In genomic region chr11:75463624-75464023, GRCm38 (mm10) we compare ENCODE assay signal across 10 mouse cellular contexts. TPM values are rescaled to one million over a fixed set of nuclear protein-coding genes. Genes with fewer than 3 reads are reported as not detected.
DNase-seq lines count a peak whose midpoint lies in the region; ATAC-seq lines count a peak whose summit lies in the region.
"Had no signal": no experiment of that assay in that cellular context is flagged by ENCODE, and none has a peak within 500 bp of the region (broad histone marks: within the 10 kb centered on the region; RNA-seq: fewer than 3 reads in every experiment).

No protein-coding gene starts in this region.

- peaks cover 26% of the 10 kb centered on the region for H3K4me1 ChIP-seq in heart, embryonic 11.5 days (ENCODE audit: control insufficient read depth, insufficient read depth, low read length)
- peaks cover 33% of the 10 kb centered on the region for H3K4me1 ChIP-seq in lung, embryonic 16.5 days (replicated peaks; ENCODE audit: control insufficient read depth, insufficient read depth, low read length)
- peaks cover 35% of the 10 kb centered on the region for H3K4me1 ChIP-seq in intestine, embryonic 16.5 days (ENCODE audit: control insufficient read depth, insufficient read depth, low read length)
- H3K4me1 ChIP-seq in stomach, embryonic 14.5 days (ENCODE audit: control insufficient read depth, insufficient read depth, low read length): peaks cover 37% of the 10 kb centered on the region

- WGBS in heart, embryonic 11.5 days (ENCODE audit: insufficient replicate concordance): 61% methylated on average over 4 of the region's 4 CpGs
- WGBS in lung, embryonic 16.5 days: 42% methylated on average over 4 of the region's 4 CpGs
- 63% methylated on average over 4 of the region's 4 CpGs for WGBS in intestine, embryonic 16.5 days
- 61% methylated on average over 4 of the region's 4 CpGs for WGBS in stomach, embryonic 14.5 days

- H3K27me3 ChIP-seq in heart, embryonic 11.5 days (ENCODE audit: control insufficient read depth, insufficient read depth, low read length): no peaks in the 10 kb centered on the region
- H3K27me3 ChIP-seq in lung, embryonic 16.5 days (ENCODE audit: control insufficient read depth, insufficient read depth, low read depth, low read length): no peaks in the 10 kb centered on the region
- H3K27me3 ChIP-seq in intestine, embryonic 16.5 days (replicated peaks; ENCODE audit: control insufficient read depth, insufficient read depth, low read length): no peaks in the 10 kb centered on the region
- H3K27me3 ChIP-seq in stomach, embryonic 14.5 days (ENCODE audit: control insufficient read depth, insufficient read depth, low read length): no peaks in the 10 kb centered on the region

- peak overlapping the region; percentile 2; the same call in 1 of the 2 replicates for H3K9ac ChIP-seq in heart, embryonic 11.5 days (ENCODE audit: low read depth, low read length)
- H3K9ac ChIP-seq in lung, embryonic 16.5 days (ENCODE audit: low read length): no peak overlapping the region
- no peak overlapping the region for H3K9ac ChIP-seq in intestine, embryonic 16.5 days (ENCODE audit: low read depth, low read length)
- H3K9ac ChIP-seq in stomach, embryonic 14.5 days (replicated peaks; ENCODE audit: low read depth, low read length): no peak overlapping the region

- H3K36me3 ChIP-seq in heart, embryonic 11.5 days (ENCODE audit: control insufficient read depth, insufficient read depth, low read length): peaks cover 8% of the 10 kb centered on the region
- peaks cover 5% of the 10 kb centered on the region; the same call in 1 of the 2 replicates for H3K36me3 ChIP-seq in lung, embryonic 16.5 days (ENCODE audit: control insufficient read depth, insufficient read depth, low read length)
- peaks cover 3% of the 10 kb centered on the region; the same call in 1 of the 2 replicates for H3K36me3 ChIP-seq in intestine, embryonic 16.5 days (ENCODE audit: control insufficient read depth, insufficient read depth, low read length)
- peaks cover 4% of the 10 kb centered on the region; the same call in 1 of the 2 replicates for H3K36me3 ChIP-seq in stomach, embryonic 14.5 days (ENCODE audit: control insufficient read depth, insufficient read depth, low read length)

- H3K9me3 ChIP-seq in heart, embryonic 11.5 days (replicated peaks; ENCODE audit: control insufficient read depth, low read length): no peaks in the 10 kb centered on the region
- H3K9me3 ChIP-seq in lung, embryonic 16.5 days (ENCODE audit: control insufficient read depth, low read length): peaks cover 4% of the 10 kb centered on the region
- H3K9me3 ChIP-seq in intestine, embryonic 16.5 days (ENCODE audit: control insufficient read depth, low read length): no peaks in the 10 kb centered on the region
- no peaks in the 10 kb centered on the region for H3K9me3 ChIP-seq in stomach, embryonic 14.5 days (ENCODE audit: control insufficient read depth, low read depth, low read length)

- H3K27ac ChIP-seq in heart, embryonic 11.5 days (ENCODE audit: low read depth, low read length): peak overlapping the region; percentile 94
- peak overlapping the region; percentile 69 for H3K27ac ChIP-seq in lung, embryonic 16.5 days (ENCODE audit: low read length)
- H3K27ac ChIP-seq in intestine, embryonic 16.5 days (ENCODE audit: low read length): peak overlapping the region; percentile 49; the same call in 1 of the 2 replicates
- peak overlapping the region; percentile 17; the same call in 1 of the 2 replicates for H3K27ac ChIP-seq in stomach, embryonic 14.5 days (ENCODE audit: low read length)

- ATAC-seq in heart, embryonic 11.5 days (replicated peaks; ENCODE audit: insufficient number of reproducible peaks, low FRiP score, low TSS enrichment): no peak
- ATAC-seq in lung, embryonic 16.5 days (ENCODE audit: low read depth): no peak
- ATAC-seq in intestine, embryonic 16.5 days: no peak
- ATAC-seq in stomach, embryonic 14.5 days (ENCODE audit: insufficient number of reproducible peaks, insufficient read depth, low FRiP score, low read depth): no peak

- no peak for DNase-seq in heart, postnatal 4 days
- no peak for DNase-seq in lung, postnatal 14 days
- no peak for DNase-seq in thymus, postnatal 14 days
- DNase-seq in cerebellum, adult 11 months: no peak

- peak overlapping the region; percentile 81 for H3K4me2 ChIP-seq in heart, embryonic 11.5 days
- no peak overlapping the region for H3K4me2 ChIP-seq in lung, embryonic 16.5 days (ENCODE audit: low read depth, low read length)
- peak overlapping the region; percentile 60 for H3K4me2 ChIP-seq in intestine, embryonic 16.5 days (ENCODE audit: low read depth, low read length)
- H3K4me2 ChIP-seq in stomach, embryonic 14.5 days (replicated peaks; ENCODE audit: low read depth, low read length): peak overlapping the region; percentile 99; the same call in 1 of the 2 replicates

- peak overlapping the region; percentile 92 for H3K4me3 ChIP-seq in heart, embryonic 11.5 days (ENCODE audit: low read depth, low read length)
- H3K4me3 ChIP-seq in lung, embryonic 16.5 days (ENCODE audit: low read length): no peak overlapping the region
- H3K4me3 ChIP-seq in intestine, embryonic 16.5 days (ENCODE audit: low read length): peak overlapping the region; percentile 73
- H3K4me3 ChIP-seq in stomach, embryonic 14.5 days (ENCODE audit: low read depth, low read length): no peak overlapping the region

RNA-seq across cellular contexts. Expression of gene Tlcd2, which starts 2.1 kb away (rescaled TPM):
- polyA plus RNA-seq in heart, embryonic 11.5 days (2014; fragmentation: Nextera tagmentation; extraction: Ambion mirVana): 14.4 and 16.1 TPM in 2 replicates
- 1 to 10 TPM; 6.1 to 6.7 TPM for total RNA-seq in heart, postnatal 4 days (2021)
- polyA plus RNA-seq in lung, embryonic 16.5 days (2015; fragmentation: Nextera tagmentation; extraction: Ambion mirVana): 16.7 and 17.1 TPM in 2 replicates
- 17.2 and 19.6 TPM in 2 replicates for polyA plus RNA-seq in intestine, embryonic 16.5 days (2015; fragmentation: Nextera tagmentation; extraction: Ambion mirVana)
- polyA plus RNA-seq in stomach, embryonic 14.5 days (2014; fragmentation: Nextera tagmentation; extraction: Ambion mirVana): 23.3 and 26.3 TPM in 2 replicates

RNA-seq across cellular contexts. Expression of gene Wdr81, which starts 9.1 kb away (rescaled TPM):
- 3.6 and 4.0 TPM in 2 replicates for polyA plus RNA-seq in heart, embryonic 11.5 days (2014; fragmentation: Nextera tagmentation; extraction: Ambion mirVana)
- 1 to 10 TPM; 5.2 to 6.0 TPM for total RNA-seq in heart, postnatal 4 days (2021)
- polyA plus RNA-seq in lung, embryonic 16.5 days (2015; fragmentation: Nextera tagmentation; extraction: Ambion mirVana): 5.3 and 5.9 TPM in 2 replicates
- polyA plus RNA-seq in intestine, embryonic 16.5 days (2015; fragmentation: Nextera tagmentation; extraction: Ambion mirVana): 6.9 and 9.8 TPM in 2 replicates
- polyA plus RNA-seq in stomach, embryonic 14.5 days (2014; fragmentation: Nextera tagmentation; extraction: Ambion mirVana): 4.6 and 5.1 TPM in 2 replicates

RNA-seq across cellular contexts. Expression of gene Prpf8, which starts 23.0 kb away (rescaled TPM):
- polyA plus RNA-seq in heart, embryonic 11.5 days (2014; fragmentation: Nextera tagmentation; extraction: Ambion mirVana): 56.1 and 62.1 TPM in 2 replicates
- 100 to 1,000 TPM; 113 to 115 TPM for total RNA-seq in heart, postnatal 4 days (2021)
- polyA plus RNA-seq in lung, embryonic 16.5 days (2015; fragmentation: Nextera tagmentation; extraction: Ambion mirVana): 46.0 and 47.6 TPM in 2 replicates
- 34.8 and 36.3 TPM in 2 replicates for polyA plus RNA-seq in intestine, embryonic 16.5 days (2015; fragmentation: Nextera tagmentation; extraction: Ambion mirVana)
- polyA plus RNA-seq in stomach, embryonic 14.5 days (2014; fragmentation: Nextera tagmentation; extraction: Ambion mirVana): 79.7 and 79.8 TPM in 2 replicates

RNA-seq across cellular contexts. Expression of gene Serpinf2, which starts 24.2 kb away (rescaled TPM):
- 2.4 and 5.4 TPM in 2 replicates for polyA plus RNA-seq in heart, embryonic 11.5 days (2014; fragmentation: Nextera tagmentation; extraction: Ambion mirVana)
- total RNA-seq in heart, postnatal 4 days (2021): under 1 TPM in 1 of 2 experiments, not detected in 1; 0.11 TPM
- polyA plus RNA-seq in lung, embryonic 16.5 days (2015; fragmentation: Nextera tagmentation; extraction: Ambion mirVana): 0.95 and 9.2 TPM in 2 replicates
- polyA plus RNA-seq in intestine, embryonic 16.5 days (2015; fragmentation: Nextera tagmentation; extraction: Ambion mirVana): 23.2 and 32.8 TPM in 2 replicates
- polyA plus RNA-seq in stomach, embryonic 14.5 days (2014; fragmentation: Nextera tagmentation; extraction: Ambion mirVana): 14.9 and 17.2 TPM in 2 replicates
- total RNA-seq: adrenal gland, adult 18-20 months; gastrocnemius, postnatal 36 days had no signal

RNA-seq across cellular contexts. Expression of gene Serpinf1, which starts 41.1 kb away (rescaled TPM):
- 50.9 and 55.1 TPM in 2 replicates for polyA plus RNA-seq in heart, embryonic 11.5 days (2014; fragmentation: Nextera tagmentation; extraction: Ambion mirVana)
- 10 to 100 TPM; 12.7 to 16.9 TPM for total RNA-seq in heart, postnatal 4 days (2021)
- 61.3 and 67.5 TPM in 2 replicates for polyA plus RNA-seq in lung, embryonic 16.5 days (2015; fragmentation: Nextera tagmentation; extraction: Ambion mirVana)
- 32.4 and 38.7 TPM in 2 replicates for polyA plus RNA-seq in intestine, embryonic 16.5 days (2015; fragmentation: Nextera tagmentation; extraction: Ambion mirVana)
- 54.2 and 59.0 TPM in 2 replicates for polyA plus RNA-seq in stomach, embryonic 14.5 days (2014; fragmentation: Nextera tagmentation; extraction: Ambion mirVana)

Comparison
In these comparisons a context has a peak if more than half of its experiments do, and no peak if none do; other contexts are left out.
1. H3K27ac ChIP-seq: peak in every context shown above with its lines; median percentile 94 in heart, embryonic 11.5 days; 69 in lung, embryonic 16.5 days; 49 in intestine, embryonic 16.5 days; 17 in stomach, embryonic 14.5 days.
2. H3K4me3 ChIP-seq: peak in heart, embryonic 11.5 days (single experiment) and intestine, embryonic 16.5 days (single experiment); none in lung, embryonic 16.5 days (single experiment) and stomach, embryonic 14.5 days (single experiment).